Mouse (Mus musculus) stomach, postnatal 0 days (tissue): Measurements from ENCODE around the gene Lsamp. TPM values are rescaled to one million over a fixed set of nuclear protein-coding genes. Genes with fewer than 3 reads are reported as not detected.

Experiments used
- ATAC-seq: fragments of 200-750 bp; cut with Nextera tagmentation; 2 replicates; pipeline ENCODE4 v1.8.0; 2017; ENCODE audit not compliant: low FRiP score, low TSS enrichment
- DNase-seq: peaks from one replicate; pipeline ENCODE4 v3.0.0-alpha.2; 2016; ENCODE audit warnings: low spot score
- H3K27ac ChIP-seq: fragments of 300-500 bp; sonication (generic); replicated peaks from 2 replicates; pipeline ENCODE4 v1.5.1; 2014; ENCODE audit warnings: mild to moderate bottlenecking, control low read depth
- H3K27me3 ChIP-seq: fragments of 300-500 bp; sonication (generic); 2 replicates; pipeline ENCODE4 v1.6.1; 2014; ENCODE audit warnings: low read length; ENCODE audit not compliant: control insufficient read depth, insufficient read depth
- H3K36me3 ChIP-seq: fragments of 300-500 bp; sonication (generic); 2 replicates; pipeline ENCODE4 v1.6.1; 2014; ENCODE audit warnings: low read length, mixed read lengths; ENCODE audit not compliant: control insufficient read depth, insufficient read depth
- H3K4me1 ChIP-seq: fragments of 300-500 bp; sonication (generic); replicated peaks from 2 replicates; pipeline ENCODE4 v1.6.1; 2014; ENCODE audit warnings: antibody characterized with exemption; ENCODE audit not compliant: control insufficient read depth, insufficient read depth
- H3K4me2 ChIP-seq: fragments of 300-500 bp; sonication (generic); replicated peaks from 2 replicates; pipeline ENCODE4 v1.6.1; 2014; ENCODE audit warnings: low read depth, mild to moderate bottlenecking, control low read depth, moderate library complexity
- H3K4me3 ChIP-seq: fragments of 300-500 bp; sonication (generic); 2 replicates; pipeline ENCODE4 v1.5.1; 2014; ENCODE audit warnings: low read depth, low read length, control low read depth
- H3K9ac ChIP-seq: fragments of 300-500 bp; sonication (generic); 2 replicates; pipeline ENCODE4 v1.6.1; 2014; ENCODE audit warnings: mild to moderate bottlenecking, low read length, control low read depth, mixed read lengths
- H3K9me3 ChIP-seq: fragments of 300-500 bp; sonication (generic); 2 replicates; pipeline ENCODE4 v1.6.1; 2016; ENCODE audit warnings: low read length; ENCODE audit not compliant: control insufficient read depth
- CTCF ChIP-seq: IDR thresholded peaks from 2 replicates; pipeline ENCODE4 v1.5.1; 2016; ENCODE audit warnings: antibody characterized with exemption, low read depth, mild to moderate bottlenecking, moderate library complexity
- EP300 ChIP-seq: optimal IDR thresholded peaks from 2 replicates; pipeline ENCODE3; 2016; ENCODE audit warnings: antibody characterized with exemption
- WGBS: fragments of 180-500 bp; shearing (Covaris S2); extraction: QIAGEN DNeasy Blood & Tissue Kit; methylation state at CpG from one replicate; pipeline ENCODE4 v1.1.7; 2014; 5-methylcytosine and 5-hydroxymethylcytosine counted together
- polyA plus RNA-seq: library from polyadenylated mRNA; unstranded; fragments of >200 nt; fragmentation: Nextera tagmentation; extraction: Ambion mirVana; gene quantifications from 2 replicates; pipeline ENCODE4 v1.2.1, GENCODE M21; 2015

Lsamp gene
- polyA plus RNA-seq, 1 experiment from 2014 or later: 2.8 TPM

DNA sequence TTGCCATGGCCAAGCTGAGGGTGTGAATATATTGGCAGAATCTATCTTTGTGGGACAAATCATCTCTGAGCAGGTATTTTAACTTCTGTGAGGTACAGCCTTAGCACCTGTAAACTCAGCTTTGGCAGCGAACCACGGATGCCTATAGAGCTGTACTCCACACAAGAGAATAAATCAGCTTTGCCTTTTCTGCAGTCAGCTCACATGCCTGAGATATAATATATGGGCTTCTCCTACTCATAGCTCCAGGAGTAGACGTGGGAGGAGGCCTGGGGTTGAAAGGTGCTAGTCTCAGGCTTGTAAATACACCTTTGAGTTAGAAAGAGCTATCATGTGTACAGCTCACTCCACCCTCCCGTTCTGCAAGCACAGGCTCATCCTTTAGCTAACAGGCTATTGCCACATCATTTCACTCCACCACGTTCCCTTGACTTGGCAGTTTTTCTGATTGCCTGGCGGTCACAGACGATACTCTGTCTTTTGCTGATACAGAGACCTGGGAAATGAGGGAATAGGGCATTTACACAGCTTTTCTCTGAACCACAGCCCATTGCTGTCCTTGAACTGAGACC is 344.2 kb downstream of the Lsamp start:
- H3K27ac ChIP-seq: no peak overlapping the region
- no peak overlapping the region for H3K4me3 ChIP-seq
- no peak overlapping the region for H3K9ac ChIP-seq
- H3K36me3 ChIP-seq: no peaks in the 10 kb centered on the region
- ATAC-seq (peak; percentile 63), DNase-seq (no peak)
- no peaks in the 10 kb centered on the region for H3K4me1 ChIP-seq
- TF ChIP-seq EP300: no peak
- TF ChIP-seq CTCF: no peak
- H3K27me3 ChIP-seq: no peaks in the 10 kb centered on the region
- H3K9me3 ChIP-seq: no peaks in the 10 kb centered on the region
- WGBS: 53% methylated on average over 7 of the region's 7 CpGs
- H3K4me2 ChIP-seq: no peak overlapping the region

DNA sequence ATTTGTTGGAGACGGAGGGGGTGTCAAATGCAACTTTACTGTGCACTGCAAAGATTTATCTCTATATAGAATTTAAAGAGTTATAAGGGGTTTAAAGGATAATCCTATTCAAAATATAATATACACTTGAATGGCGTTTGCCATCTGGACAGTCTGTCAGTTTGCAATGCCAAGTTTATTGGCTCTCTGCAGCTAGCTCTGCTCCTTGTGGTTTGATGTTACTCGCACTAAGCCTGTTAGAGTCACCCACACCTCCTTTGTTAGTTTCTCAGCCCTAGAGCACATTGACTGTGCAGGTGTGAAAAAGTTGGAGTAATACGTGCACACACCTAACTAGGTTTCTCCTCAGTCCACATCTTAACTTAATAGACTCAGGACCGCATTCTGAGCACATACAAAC is 385.5 kb downstream of the Lsamp start:
- Histone ChIP-seq H3K27ac (no peak overlapping the region), H3K27me3 (no peaks in the 10 kb centered on the region), H3K4me1 (no peaks in the 10 kb centered on the region), H3K4me3 (no peak overlapping the region), H3K9me3 (no peaks in the 10 kb centered on the region), H3K9ac (no peak overlapping the region), H3K4me2 (no peak overlapping the region), H3K36me3 (no peaks in the 10 kb centered on the region)
- WGBS: 67% methylated on average over 5 of the region's 5 CpGs
- TF ChIP-seq EP300: no peak
- no peak for TF ChIP-seq CTCF
- ATAC-seq (no peak), DNase-seq (no peak)

DNA sequence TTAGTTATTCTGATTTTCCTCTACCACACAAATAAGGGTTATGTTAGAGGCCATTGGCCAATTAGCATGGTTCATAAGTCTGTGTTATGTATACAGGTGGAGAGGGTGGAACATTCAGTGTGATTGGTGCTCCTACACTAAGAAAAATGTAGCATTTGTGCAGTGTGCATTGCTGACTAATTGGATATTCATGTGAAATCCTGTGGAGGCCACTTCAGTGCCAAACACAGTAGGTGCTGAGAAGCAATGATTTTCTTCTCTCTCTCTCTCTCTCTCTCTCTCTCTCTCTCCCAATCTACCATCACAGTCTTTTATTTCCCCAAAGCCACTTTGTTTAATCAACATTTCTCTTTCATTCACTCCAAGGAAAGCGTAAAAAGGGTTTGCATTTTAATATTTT is 387.1 kb downstream of the Lsamp start:
- no peak overlapping the region for H3K4me3 ChIP-seq
- DNase-seq: no peak
- no peak for TF ChIP-seq CTCF
- TF ChIP-seq EP300: no peak
- H3K9ac ChIP-seq: no peak overlapping the region
- no peak for ATAC-seq
- no peaks in the 10 kb centered on the region for H3K4me1 ChIP-seq
- no peak overlapping the region for H3K27ac ChIP-seq
- no peaks in the 10 kb centered on the region for H3K27me3 ChIP-seq
- no peak overlapping the region for H3K4me2 ChIP-seq
- 96% methylated on average over 1 of the region's 1 CpGs for WGBS
- no peaks in the 10 kb centered on the region for H3K36me3 ChIP-seq
- no peaks in the 10 kb centered on the region for H3K9me3 ChIP-seq

DNA sequence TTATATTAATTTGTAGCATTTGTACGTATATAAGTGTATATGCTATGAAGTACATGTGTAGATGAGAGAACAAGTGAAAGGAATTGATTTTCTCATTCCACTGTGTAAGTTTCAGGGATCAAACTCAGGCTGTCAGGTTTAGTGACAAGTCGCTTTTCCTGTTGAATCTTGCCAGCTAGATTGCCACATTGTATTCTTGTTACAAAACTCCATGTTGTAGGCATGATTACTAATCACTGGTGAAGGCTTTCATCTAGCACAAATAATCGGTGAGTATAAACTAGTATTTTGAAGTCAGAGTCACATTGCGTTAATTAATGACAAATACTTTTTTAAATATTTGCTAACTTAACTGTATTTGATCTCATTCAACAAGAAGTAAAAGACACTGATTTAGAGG is 391.2 kb downstream of the Lsamp start:
- H3K9me3 ChIP-seq: no peaks in the 10 kb centered on the region
- no peaks in the 10 kb centered on the region for H3K4me1 ChIP-seq
- H3K9ac ChIP-seq: no peak overlapping the region
- ATAC-seq (no peak), DNase-seq (no peak)
- whole genome bisulfite sequencing: 62% methylated on average over 4 of the region's 4 CpGs
- no peak overlapping the region for H3K27ac ChIP-seq
- TF ChIP-seq EP300 (no peak), CTCF (no peak)
- no peaks in the 10 kb centered on the region for H3K36me3 ChIP-seq
- no peak overlapping the region for H3K4me3 ChIP-seq
- no peaks in the 10 kb centered on the region for H3K27me3 ChIP-seq
- H3K4me2 ChIP-seq: no peak overlapping the region

DNA sequence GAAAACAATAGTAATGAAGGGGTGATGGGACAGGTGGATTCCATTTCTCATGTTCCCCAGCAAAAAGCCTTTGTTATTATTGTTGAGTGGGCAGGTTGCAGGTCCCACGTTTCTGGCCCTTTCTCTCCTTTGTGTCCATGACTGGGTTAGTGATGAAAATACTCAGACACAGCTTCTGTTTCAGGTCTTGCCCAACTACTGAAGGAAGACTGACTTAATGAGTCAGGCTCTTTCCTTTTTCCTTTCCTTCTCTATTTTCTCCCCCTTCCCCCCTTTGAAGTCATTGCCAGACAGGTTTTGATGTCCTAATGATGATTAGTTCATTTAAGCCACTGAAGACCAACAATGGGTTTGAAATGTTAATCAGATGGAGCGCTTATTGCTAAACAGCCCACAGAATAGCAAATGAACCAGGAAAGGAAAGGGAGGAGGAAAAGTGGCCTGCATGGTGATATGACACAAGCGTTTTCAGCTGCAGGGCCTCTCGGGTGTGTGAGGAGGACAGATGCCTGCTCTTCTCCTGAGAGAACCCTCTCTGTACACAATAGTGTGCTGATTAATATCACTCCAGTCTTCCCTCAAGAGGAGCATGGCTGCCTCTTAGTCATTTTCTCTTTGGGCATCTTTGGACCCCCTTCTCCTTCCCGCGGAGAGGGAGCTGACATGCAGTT is 393.1 kb downstream of the Lsamp start:
- 70% methylated on average over 6 of the region's 6 CpGs for WGBS
- no peak for ATAC-seq

DNA sequence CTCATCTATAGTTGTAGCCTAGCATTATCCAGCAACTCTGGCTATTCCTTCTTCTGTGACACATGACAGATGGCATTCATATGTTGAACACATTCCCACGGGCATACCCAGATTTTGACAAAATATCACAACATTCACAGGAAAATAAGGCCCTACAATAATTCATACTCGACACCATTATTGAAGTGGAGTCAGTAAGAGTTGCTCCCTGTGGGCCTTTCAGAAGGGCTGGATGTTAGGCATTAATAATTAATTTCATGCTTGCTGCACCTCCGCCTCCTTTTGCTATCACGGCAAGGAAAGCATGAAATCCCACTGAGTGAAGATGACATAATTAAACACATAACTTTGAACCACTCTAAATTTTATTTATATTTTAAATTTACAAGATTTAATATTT is 407.9 kb downstream of the Lsamp start:
- H3K4me1 ChIP-seq: no peaks in the 10 kb centered on the region
- DNase-seq (no peak), ATAC-seq (no peak)
- H3K27ac ChIP-seq: no peak overlapping the region
- no peaks in the 10 kb centered on the region for H3K27me3 ChIP-seq
- no peak overlapping the region for H3K4me2 ChIP-seq
- 78% methylated on average over 4 of the region's 4 CpGs for WGBS
- no peaks in the 10 kb centered on the region for H3K36me3 ChIP-seq
- no peak overlapping the region for H3K4me3 ChIP-seq
- no peak overlapping the region for H3K9ac ChIP-seq
- TF ChIP-seq EP300: no peak
- no peak for TF ChIP-seq CTCF
- no peaks in the 10 kb centered on the region for H3K9me3 ChIP-seq

More for the DNA sequence above, 393.1 kb downstream of the Lsamp start:
- no peaks in the 10 kb centered on the region for H3K9me3 ChIP-seq
- no peak for DNase-seq
- H3K4me2 ChIP-seq: no peak overlapping the region
- no peaks in the 10 kb centered on the region for H3K36me3 ChIP-seq
- H3K9ac ChIP-seq: no peak overlapping the region
- H3K27ac ChIP-seq: no peak overlapping the region
- H3K4me1 ChIP-seq: no peaks in the 10 kb centered on the region
- no peak overlapping the region for H3K4me3 ChIP-seq
- H3K27me3 ChIP-seq: no peaks in the 10 kb centered on the region
- no peak for TF ChIP-seq CTCF
- no peak for TF ChIP-seq EP300
